Mouse (Mus musculus): ENCODE measurements at regions not wholly inside any gene's neighbourhood (a gene's known extent, or its start where the extent isn't known, plus 50 kb on each side); places are given as distances from the start of the nearest gene placed in this dataset.

- no peaks in the 10 kb centered on the region for H3K36me3 ChIP-seq (ENCODE audit: control insufficient read depth, insufficient read depth, low read length)
- H3K27me3 ChIP-seq (ENCODE audit: control insufficient read depth, insufficient read depth, low read length) = no peaks in the 10 kb centered on the region
- no peak overlapping the region for H3K9ac ChIP-seq (ENCODE audit: low read length)
- WGBS = 82% methylated on average over 9 of the region's 9 CpGs
- H3K4me2 ChIP-seq (ENCODE audit: low read depth, low read length) = no peak overlapping the region
- H3K4me1 ChIP-seq (ENCODE audit: control insufficient read depth, insufficient read depth, low read length) = peaks cover 9% of the 10 kb centered on the region
- H3K9me3 ChIP-seq (replicated peaks; ENCODE audit: control insufficient read depth, low read length) = no peaks in the 10 kb centered on the region
- H3K4me3 ChIP-seq (replicated peaks; ENCODE audit: low read length) = no peak overlapping the region
- no peak overlapping the region for H3K27ac ChIP-seq (ENCODE audit: low read length)
- no peak for ATAC-seq (ENCODE audit: insufficient read depth, low FRiP score)
Measured at GRCm38 (mm10) chr9:59129699-59130340, 93.6 kb upstream of the Neo1 start.

- no peaks in the 10 kb centered on the region for H3K27me3 ChIP-seq (ENCODE audit: control insufficient read depth, insufficient read depth, low read length)
- H3K4me2 ChIP-seq (ENCODE audit: low read depth, low read length) = no peak overlapping the region
- no peaks in the 10 kb centered on the region for H3K9me3 ChIP-seq (replicated peaks; ENCODE audit: control insufficient read depth, low read length)
- no peak overlapping the region for H3K4me3 ChIP-seq (replicated peaks; ENCODE audit: low read length)
- ATAC-seq (ENCODE audit: insufficient read depth, low FRiP score) = no peak
- H3K36me3 ChIP-seq (ENCODE audit: control insufficient read depth, insufficient read depth, low read length) = no peaks in the 10 kb centered on the region
- WGBS = 76% methylated on average over 1 of the region's 1 CpGs
- no peak overlapping the region for H3K9ac ChIP-seq (ENCODE audit: low read length)
- H3K27ac ChIP-seq (ENCODE audit: low read length) = no peak overlapping the region
- H3K4me1 ChIP-seq (ENCODE audit: control insufficient read depth, insufficient read depth, low read length) = peaks cover 9% of the 10 kb centered on the region
Measured at GRCm38 (mm10) chr9:59129252-59129651, 93.0 kb upstream of the Neo1 start.

GRCm38 (mm10) chr9:59128023-59128422, 91.8 kb upstream of the Neo1 start:
- ATAC-seq (ENCODE audit: insufficient read depth, low FRiP score) = no peak
- Histone ChIP-seq H3K4me1 (ENCODE audit: control insufficient read depth, insufficient read depth, low read length) (0 out of 2 replicates have a peak, but pooled peaks cover under 1% of the 10 kb centered on the region), H3K36me3 (ENCODE audit: control insufficient read depth, insufficient read depth, low read length) (no peaks in the 10 kb centered on the region), H3K9ac (ENCODE audit: low read length) (no peak overlapping the region), H3K27me3 (ENCODE audit: control insufficient read depth, insufficient read depth, low read length) (no peaks in the 10 kb centered on the region), H3K27ac (ENCODE audit: low read length) (no peak overlapping the region), H3K4me2 (ENCODE audit: low read depth, low read length) (no peak overlapping the region), H3K9me3 (replicated peaks; ENCODE audit: control insufficient read depth, low read length) (no peaks in the 10 kb centered on the region), H3K4me3 (replicated peaks; ENCODE audit: low read length) (no peak overlapping the region)
- WGBS = 79% methylated on average over 2 of the region's 2 CpGs

GRCm38 (mm10) chr9:59125886-59126285, 89.6 kb upstream of the Neo1 start:
- no peaks in the 10 kb centered on the region for H3K9me3 ChIP-seq (replicated peaks; ENCODE audit: control insufficient read depth, low read length)
- H3K4me3 ChIP-seq (replicated peaks; ENCODE audit: low read length) = no peak overlapping the region
- no peaks in the 10 kb centered on the region for H3K36me3 ChIP-seq (ENCODE audit: control insufficient read depth, insufficient read depth, low read length)
- no peak overlapping the region for H3K9ac ChIP-seq (ENCODE audit: low read length)
- no peaks in the 10 kb centered on the region for H3K27me3 ChIP-seq (ENCODE audit: control insufficient read depth, insufficient read depth, low read length)
- no peak overlapping the region for H3K27ac ChIP-seq (ENCODE audit: low read length)
- no peaks in the 10 kb centered on the region for H3K4me1 ChIP-seq (ENCODE audit: control insufficient read depth, insufficient read depth, low read length)
- no peak overlapping the region for H3K4me2 ChIP-seq (ENCODE audit: low read depth, low read length)
- WGBS = 76% methylated on average over 6 of the region's 6 CpGs
- no peak for ATAC-seq (ENCODE audit: insufficient read depth, low FRiP score)

GRCm38 (mm10) chr9:59116561-59116960, 80.3 kb upstream of the Neo1 start:
- Histone ChIP-seq H3K27me3 (ENCODE audit: control insufficient read depth, insufficient read depth, low read length) (no peaks in the 10 kb centered on the region), H3K9ac (ENCODE audit: low read length) (no peak overlapping the region), H3K9me3 (replicated peaks; ENCODE audit: control insufficient read depth, low read length) (no peaks in the 10 kb centered on the region), H3K4me1 (ENCODE audit: control insufficient read depth, insufficient read depth, low read length) (no peaks in the 10 kb centered on the region), H3K36me3 (ENCODE audit: control insufficient read depth, insufficient read depth, low read length) (no peaks in the 10 kb centered on the region), H3K4me3 (replicated peaks; ENCODE audit: low read length) (no peak overlapping the region), H3K4me2 (ENCODE audit: low read depth, low read length) (no peak overlapping the region), H3K27ac (ENCODE audit: low read length) (no peak overlapping the region)
- no peak for ATAC-seq (ENCODE audit: insufficient read depth, low FRiP score)
- WGBS = 29% methylated on average over 2 of the region's 2 CpGs

- Histone ChIP-seq H3K27me3 (ENCODE audit: control insufficient read depth, insufficient read depth, low read length) (no peaks in the 10 kb centered on the region), H3K9ac (ENCODE audit: low read length) (no peak overlapping the region), H3K27ac (ENCODE audit: low read length) (no peak overlapping the region), H3K36me3 (ENCODE audit: control insufficient read depth, insufficient read depth, low read length) (no peaks in the 10 kb centered on the region), H3K9me3 (replicated peaks; ENCODE audit: control insufficient read depth, low read length) (no peaks in the 10 kb centered on the region), H3K4me3 (replicated peaks; ENCODE audit: low read length) (no peak overlapping the region), H3K4me2 (ENCODE audit: low read depth, low read length) (no peak overlapping the region), H3K4me1 (ENCODE audit: control insufficient read depth, insufficient read depth, low read length) (no peaks in the 10 kb centered on the region)
- no peak for ATAC-seq (ENCODE audit: insufficient read depth, low FRiP score)
- 45% methylated on average over 4 of the region's 4 CpGs for WGBS
Measured at GRCm38 (mm10) chr9:59113859-59114258, 77.6 kb upstream of the Neo1 start.

GRCm38 (mm10) chr9:59099738-59100137, 63.5 kb upstream of the Neo1 start:
- no peak for ATAC-seq (ENCODE audit: insufficient read depth, low FRiP score)
- Histone ChIP-seq H3K4me2 (ENCODE audit: low read depth, low read length) (no peak overlapping the region), H3K27me3 (ENCODE audit: control insufficient read depth, insufficient read depth, low read length) (no peaks in the 10 kb centered on the region), H3K4me3 (replicated peaks; ENCODE audit: low read length) (no peak overlapping the region), H3K27ac (ENCODE audit: low read length) (no peak overlapping the region), H3K9ac (ENCODE audit: low read length) (no peak overlapping the region), H3K36me3 (ENCODE audit: control insufficient read depth, insufficient read depth, low read length) (no peaks in the 10 kb centered on the region), H3K9me3 (replicated peaks; ENCODE audit: control insufficient read depth, low read length) (no peaks in the 10 kb centered on the region), H3K4me1 (ENCODE audit: control insufficient read depth, insufficient read depth, low read length) (peaks cover 7% of the 10 kb centered on the region)
- WGBS = 72% methylated on average over 5 of the region's 5 CpGs

GRCm38 (mm10) chr9:59097564-59097963, 61.3 kb upstream of the Neo1 start:
- Histone ChIP-seq H3K4me1 (ENCODE audit: control insufficient read depth, insufficient read depth, low read length) (peaks cover 7% of the 10 kb centered on the region), H3K4me2 (ENCODE audit: low read depth, low read length) (no peak overlapping the region), H3K9me3 (replicated peaks; ENCODE audit: control insufficient read depth, low read length) (no peaks in the 10 kb centered on the region), H3K4me3 (replicated peaks; ENCODE audit: low read length) (no peak overlapping the region), H3K9ac (ENCODE audit: low read length) (no peak overlapping the region), H3K27ac (ENCODE audit: low read length) (no peak overlapping the region), H3K27me3 (ENCODE audit: control insufficient read depth, insufficient read depth, low read length) (no peaks in the 10 kb centered on the region), H3K36me3 (ENCODE audit: control insufficient read depth, insufficient read depth, low read length) (no peaks in the 10 kb centered on the region)
- no peak for ATAC-seq (ENCODE audit: insufficient read depth, low FRiP score)
- 54% methylated on average over 4 of the region's 4 CpGs for WGBS

- H3K4me3 ChIP-seq (replicated peaks; ENCODE audit: low read length) = no peak overlapping the region
- H3K27ac ChIP-seq (ENCODE audit: low read length) = peak overlapping the region; percentile 10; the same call in 1 of the 2 replicates
- no peaks in the 10 kb centered on the region for H3K27me3 ChIP-seq (ENCODE audit: control insufficient read depth, insufficient read depth, low read length)
- no peak for ATAC-seq (ENCODE audit: insufficient read depth, low FRiP score)
- no peak overlapping the region for H3K4me2 ChIP-seq (ENCODE audit: low read depth, low read length)
- H3K9me3 ChIP-seq (replicated peaks; ENCODE audit: control insufficient read depth, low read length) = no peaks in the 10 kb centered on the region
- 46% methylated on average over 12 of the region's 12 CpGs for WGBS
- peaks cover 7% of the 10 kb centered on the region for H3K4me1 ChIP-seq (ENCODE audit: control insufficient read depth, insufficient read depth, low read length)
- H3K9ac ChIP-seq (ENCODE audit: low read length) = no peak overlapping the region
- no peaks in the 10 kb centered on the region for H3K36me3 ChIP-seq (ENCODE audit: control insufficient read depth, insufficient read depth, low read length)
Measured at GRCm38 (mm10) chr9:59096551-59097268, 60.5 kb upstream of the Neo1 start.
